Mouse (Mus musculus) embryonic facial prominence, embryonic 12.5 days (tissue): ENCODE results near the gene Casc3. TPM values are rescaled to one million over a fixed set of nuclear protein-coding genes. Genes with fewer than 3 reads are reported as not detected.

ENCODE experiments used
- ATAC-seq: fragments of 200-750 bp; cut with Nextera tagmentation; 2 replicates; pipeline ENCODE4 v1.8.0; 2017; ENCODE audit not compliant: insufficient number of reproducible peaks, insufficient read depth, low FRiP score, low TSS enrichment
- H3K27ac ChIP-seq: fragments of 300-500 bp; sonication (generic); 2 replicates; pipeline ENCODE4 v1.5.1; 2016; ENCODE audit warnings: mild to moderate bottlenecking
- H3K27me3 ChIP-seq: fragments of 300-500 bp; sonication (generic); 2 replicates; pipeline ENCODE4 v1.6.1; 2016; ENCODE audit warnings: mild to moderate bottlenecking, moderate library complexity
- H3K36me3 ChIP-seq: fragments of 300-500 bp; sonication (generic); 2 replicates; pipeline ENCODE4 v1.6.1; 2016; ENCODE audit warnings: mild to moderate bottlenecking
- H3K4me1 ChIP-seq: fragments of 300-500 bp; sonication (generic); 2 replicates; pipeline ENCODE4 v1.6.1; 2016
- H3K4me2 ChIP-seq: fragments of 300-500 bp; sonication (generic); replicated peaks from 2 replicates; pipeline ENCODE4 v1.6.1; 2016; ENCODE audit warnings: mild to moderate bottlenecking, moderate library complexity
- H3K4me3 ChIP-seq: fragments of 300-500 bp; sonication (generic); 2 replicates; pipeline ENCODE4 v1.5.1; 2016; ENCODE audit warnings: mild to moderate bottlenecking
- H3K9ac ChIP-seq: fragments of 300-500 bp; sonication (generic); 2 replicates; pipeline ENCODE4 v1.6.1; 2016; ENCODE audit warnings: mild to moderate bottlenecking, moderate library complexity
- H3K9me3 ChIP-seq: fragments of 300-500 bp; sonication (generic); 2 replicates; pipeline ENCODE4 v1.6.1; 2016; ENCODE audit warnings: mild to moderate bottlenecking, moderate library complexity
- WGBS: fragments of 180-500 bp; shearing (Covaris S2); methylation state at CpG from one replicate; pipeline ENCODE4 v1.1.7; 2016; 5-methylcytosine and 5-hydroxymethylcytosine counted together
- polyA plus RNA-seq: library from polyadenylated mRNA; unstranded; fragments of >200 nt; fragmentation: Nextera tagmentation; extraction: Ambion mirVana; gene quantifications from 2 replicates; pipeline ENCODE4 v1.2.1, GENCODE M21; 2016

Casc3 gene
- polyA plus RNA-seq, 1 experiment from 2014 or later = 54.0 TPM

DNA sequence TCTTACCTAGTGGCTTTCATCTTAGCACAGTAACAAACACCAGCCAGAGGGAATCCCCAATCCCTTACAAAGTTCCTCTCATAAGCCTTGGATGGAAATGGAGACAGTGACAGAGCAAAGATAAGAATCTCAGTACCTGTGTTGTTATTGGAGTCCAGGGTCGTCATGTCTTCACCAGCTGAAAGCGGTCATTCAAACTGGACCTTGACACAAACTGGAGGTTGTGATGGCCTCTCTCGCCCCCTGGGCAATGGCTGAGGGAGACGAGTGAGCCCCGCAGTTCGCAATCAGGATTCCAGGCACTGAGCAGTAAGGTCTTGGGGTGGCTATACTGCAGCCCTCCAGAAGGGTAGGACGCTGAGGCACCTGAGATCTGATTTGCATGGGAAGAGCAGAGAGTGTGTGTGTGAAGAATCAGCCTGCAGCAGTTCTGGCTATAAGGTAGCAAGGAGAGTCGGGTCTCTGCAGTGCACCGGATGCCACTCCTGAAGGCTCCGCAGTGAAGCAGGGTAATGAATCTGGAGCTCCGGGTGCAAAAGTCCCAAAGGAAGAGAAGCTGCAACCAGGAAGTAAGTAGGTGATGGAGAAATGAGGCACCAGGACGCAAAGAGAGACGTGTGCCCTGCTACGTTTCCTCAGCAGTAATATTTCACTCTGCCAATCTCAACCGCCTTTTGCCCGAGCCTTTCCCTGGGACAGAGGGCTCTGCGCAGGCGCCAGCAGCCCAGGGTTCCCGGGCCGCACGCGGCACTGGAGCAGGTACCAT lies 29.9 kb upstream of the Casc3 start, which contains the start of gene Nr1d1:
Nr1d1 (minus strand) TSS at position 752 of the 766 bp plus-strand sequence.
- peak within 1 kb of the TSS; percentile 56 for H3K4me2 ChIP-seq
- no peaks in the 10 kb centered on the region for H3K27me3 ChIP-seq
- peak within 1 kb of the TSS; percentile 87 for H3K27ac ChIP-seq
- H3K9me3 ChIP-seq = no peaks in the 10 kb centered on the region
- WGBS = 1% methylated on average over 22 of the region's 22 CpGs
- ATAC-seq = no peak
- H3K9ac ChIP-seq = peak within 1 kb of the TSS; percentile 38; the same call in 1 of the 2 replicates
- H3K36me3 ChIP-seq = peaks cover 5% of the 10 kb centered on the region; the same call in 1 of the 2 replicates
- peak within 1 kb of the TSS; percentile 31 for H3K4me3 ChIP-seq
- H3K4me1 ChIP-seq = peaks cover 45% of the 10 kb centered on the region

DNA sequence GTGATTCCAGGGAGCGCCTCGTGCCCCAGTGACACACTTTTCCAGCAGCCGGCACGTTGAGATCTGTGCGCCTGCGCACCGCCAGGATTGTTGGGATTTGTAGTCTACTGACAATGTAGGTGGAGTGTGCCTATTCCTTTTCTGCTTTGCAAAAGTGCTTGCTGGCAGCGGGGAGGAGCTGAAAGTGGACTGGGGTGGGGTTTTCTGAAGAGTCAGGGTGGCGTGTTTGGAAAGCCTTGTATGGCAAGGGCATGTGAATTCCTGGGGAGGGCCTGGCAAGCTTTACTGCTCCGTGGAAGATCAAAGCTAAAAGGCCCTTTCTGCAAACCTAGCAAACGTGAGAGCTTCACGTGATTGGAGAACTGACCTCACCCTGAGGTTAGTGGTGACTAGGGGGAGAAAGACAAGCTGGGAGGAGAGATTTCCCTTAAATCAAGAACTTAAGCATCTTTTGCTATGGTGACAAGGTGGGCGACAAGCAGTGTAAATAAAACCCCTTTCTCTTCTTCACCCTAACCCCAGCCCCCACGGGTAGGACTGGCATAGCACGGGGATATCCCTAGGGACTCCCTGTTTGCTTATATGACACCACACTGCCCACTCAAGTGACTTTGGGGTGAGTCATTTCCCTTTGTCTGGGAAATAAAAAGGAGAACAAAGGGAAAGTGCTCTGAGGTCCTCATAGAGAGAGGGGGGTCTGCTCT lies 29.2 kb upstream of the Casc3 start:
- H3K9ac ChIP-seq = 0 out of 2 replicates have a peak overlapping the region, but pooled peaks have one; percentile 38
- peaks cover 45% of the 10 kb centered on the region for H3K4me1 ChIP-seq
- ATAC-seq = peak; percentile 69
- WGBS = 9% methylated on average over 15 of the region's 15 CpGs
- H3K27ac ChIP-seq = peak overlapping the region; percentile 87
- H3K9me3 ChIP-seq = no peaks in the 10 kb centered on the region
- peak overlapping the region; percentile 31 for H3K4me3 ChIP-seq
- no peaks in the 10 kb centered on the region for H3K36me3 ChIP-seq
- no peaks in the 10 kb centered on the region for H3K27me3 ChIP-seq
- H3K4me2 ChIP-seq = peak overlapping the region; percentile 56

- H3K9ac ChIP-seq = no peak overlapping the region
- no peaks in the 10 kb centered on the region for H3K36me3 ChIP-seq
- H3K4me1 ChIP-seq = peaks cover 45% of the 10 kb centered on the region
- peak overlapping the region; percentile 87 for H3K27ac ChIP-seq
- no peaks in the 10 kb centered on the region for H3K27me3 ChIP-seq
- no peaks in the 10 kb centered on the region for H3K9me3 ChIP-seq
- no peak overlapping the region for H3K4me3 ChIP-seq
- peak overlapping the region; percentile 56 for H3K4me2 ChIP-seq
- no peak for ATAC-seq
- WGBS = 61% methylated on average over 12 of the region's 12 CpGs
These were observed 28.5 kb upstream of the Casc3 start for GRCm38 (mm10) chr11:98776052-98776764.

GRCm38 (mm10) chr11:98776843-98777590 lies 27.7 kb upstream of the Casc3 start:
- Histone ChIP-seq H3K27me3 (no peaks in the 10 kb centered on the region), H3K9ac (peak overlapping the region; percentile 2; the same call in 1 of the 2 replicates), H3K27ac (peak overlapping the region; percentile 87), H3K9me3 (no peaks in the 10 kb centered on the region), H3K4me1 (peaks cover 50% of the 10 kb centered on the region), H3K36me3 (no peaks in the 10 kb centered on the region), H3K4me2 (peak overlapping the region; percentile 12), H3K4me3 (no peak overlapping the region)
- ATAC-seq = 0 out of 2 replicates have a peak, but pooled peaks have one; percentile 7
- WGBS = 6% methylated on average over 9 of the region's 9 CpGs

- Histone ChIP-seq H3K4me3 (no peak overlapping the region), H3K9me3 (no peaks in the 10 kb centered on the region), H3K9ac (no peak overlapping the region; the same call in 1 of the 2 replicates), H3K27ac (peak overlapping the region; percentile 87), H3K36me3 (no peaks in the 10 kb centered on the region), H3K27me3 (no peaks in the 10 kb centered on the region), H3K4me1 (peaks cover 59% of the 10 kb centered on the region), H3K4me2 (no peak overlapping the region; the same call in 1 of the 2 replicates)
- ATAC-seq = no peak
These were observed 26.8 kb upstream of the Casc3 start for GRCm38 (mm10) chr11:98777888-98778287.

DNA sequence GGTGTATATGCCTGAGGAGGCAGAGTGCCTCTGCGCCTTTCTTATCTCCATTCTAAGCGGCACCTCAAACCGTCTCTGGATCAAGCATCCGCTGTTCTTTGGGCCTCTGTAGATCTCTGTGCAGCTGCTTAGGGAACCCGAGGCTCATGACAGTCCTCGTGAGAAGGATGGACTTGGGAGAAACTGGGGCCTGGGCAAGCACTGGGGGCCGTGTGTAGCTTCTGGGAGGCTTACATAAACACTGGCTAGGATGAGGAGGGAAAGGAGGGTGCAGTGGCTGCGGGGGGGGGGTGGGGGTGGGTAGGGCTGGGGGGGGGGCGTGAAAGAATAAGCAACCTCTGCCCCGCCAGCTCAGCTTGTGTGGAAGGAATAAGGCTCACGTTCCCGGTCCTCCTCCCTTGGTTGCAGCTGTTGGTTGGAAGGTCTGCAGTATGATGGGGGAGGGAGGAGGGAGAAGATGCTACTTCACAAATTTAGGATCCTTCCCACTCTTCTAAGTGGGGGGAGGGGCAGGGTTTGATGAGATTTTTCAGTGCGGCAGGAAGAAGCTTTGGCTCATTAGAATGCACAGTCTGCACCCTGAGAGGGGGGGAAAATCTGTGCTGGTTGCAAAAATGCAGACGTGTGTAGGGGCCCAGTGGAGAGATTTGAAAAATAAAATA lies 22.7 kb upstream of the Casc3 start:
- Histone ChIP-seq H3K27me3 (no peaks in the 10 kb centered on the region), H3K9me3 (no peaks in the 10 kb centered on the region), H3K4me2 (peak overlapping the region; percentile 28; the same call in 1 of the 2 replicates), H3K36me3 (no peaks in the 10 kb centered on the region), H3K27ac (peak overlapping the region; percentile 92), H3K4me1 (peaks cover 57% of the 10 kb centered on the region), H3K4me3 (no peak overlapping the region), H3K9ac (no peak overlapping the region)
- WGBS = 13% methylated on average over 12 of the region's 14 CpGs
- no peak for ATAC-seq

GRCm38 (mm10) chr11:98782651-98783235 lies 22.0 kb upstream of the Casc3 start:
- ATAC-seq = no peak
- Histone ChIP-seq H3K4me1 (peaks cover 55% of the 10 kb centered on the region), H3K36me3 (no peaks in the 10 kb centered on the region), H3K4me2 (peak overlapping the region; percentile 46), H3K27me3 (no peaks in the 10 kb centered on the region), H3K9me3 (no peaks in the 10 kb centered on the region), H3K4me3 (peak overlapping the region; percentile 12), H3K27ac (peak overlapping the region; percentile 92), H3K9ac (peak overlapping the region; percentile 38)
- 3% methylated on average over 17 of the region's 17 CpGs for WGBS

- 2% methylated on average over 20 of the region's 20 CpGs for WGBS
- H3K9ac ChIP-seq = peak overlapping the region; percentile 38
- peaks cover 54% of the 10 kb centered on the region for H3K4me1 ChIP-seq
- H3K27ac ChIP-seq = peak overlapping the region; percentile 92
- no peaks in the 10 kb centered on the region for H3K27me3 ChIP-seq
- peak; percentile 32; the same call in 1 of the 2 replicates for ATAC-seq
- H3K4me2 ChIP-seq = peak overlapping the region; percentile 46
- H3K9me3 ChIP-seq = no peaks in the 10 kb centered on the region
- H3K4me3 ChIP-seq = peak overlapping the region; percentile 12
- H3K36me3 ChIP-seq = no peaks in the 10 kb centered on the region
These were observed 21.4 kb upstream of the Casc3 start for GRCm38 (mm10) chr11:98783236-98783696.

DNA sequence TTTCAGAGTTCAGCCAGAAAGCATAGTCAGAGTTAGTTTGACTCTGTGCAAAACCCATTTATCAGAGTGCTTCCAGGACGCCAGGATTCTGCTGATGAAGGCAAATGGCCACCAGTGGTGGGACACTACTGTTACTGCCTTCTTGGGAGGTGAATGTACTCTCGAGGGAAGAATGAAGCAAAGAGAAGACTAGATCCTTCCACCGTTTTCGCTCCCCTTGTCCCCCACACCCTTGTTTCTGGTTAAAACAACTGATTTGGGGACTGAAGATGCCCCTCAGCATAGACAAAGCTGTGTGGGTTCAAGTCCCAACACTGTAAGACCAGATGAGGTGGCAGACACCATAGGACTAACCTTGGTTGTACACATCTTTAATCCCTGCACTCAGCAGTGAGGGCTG lies 20.6 kb upstream of the Casc3 start:
- Histone ChIP-seq H3K4me3 (no peak overlapping the region), H3K36me3 (no peaks in the 10 kb centered on the region), H3K27ac (peak overlapping the region; percentile 92; the same call in 1 of the 2 replicates), H3K4me1 (peaks cover 59% of the 10 kb centered on the region), H3K27me3 (no peaks in the 10 kb centered on the region), H3K9ac (no peak overlapping the region), H3K4me2 (no peak overlapping the region), H3K9me3 (no peaks in the 10 kb centered on the region)
- 75% methylated on average over 4 of the region's 4 CpGs for WGBS
- no peak for ATAC-seq

- Histone ChIP-seq H3K36me3 (no peaks in the 10 kb centered on the region), H3K27ac (peak overlapping the region; percentile 72), H3K27me3 (no peaks in the 10 kb centered on the region), H3K4me3 (no peak overlapping the region), H3K4me1 (peaks cover 59% of the 10 kb centered on the region), H3K9me3 (no peaks in the 10 kb centered on the region), H3K4me2 (0 out of 2 replicates have a peak overlapping the region, but pooled peaks have one; percentile 40), H3K9ac (no peak overlapping the region)
- 53% methylated on average over 10 of the region's 10 CpGs for WGBS
- ATAC-seq = no peak
These were observed 19.5 kb upstream of the Casc3 start for GRCm38 (mm10) chr11:98785214-98785613.
